Mouse (Mus musculus) bone marrow macrophage, adult 2 months (primary cell): ENCODE results near the gene Gm8374.
"Not testable (repeated sequence)": the region's sequence is repeated elsewhere in the genome, so short reads cannot be mapped to it uniquely, and the experiment has no call there.

Experiments
- CTCF ChIP-seq: IDR thresholded peaks from 2 replicates; pipeline ENCODE4 v1.5.1; 2012; ENCODE audit warnings: low read depth, mild to moderate bottlenecking, low read length, moderate library complexity
- POLR2A ChIP-seq: IDR thresholded peaks from 2 replicates; pipeline ENCODE4 v1.6.1; 2012; ENCODE audit warnings: mild to moderate bottlenecking, low read depth, low read length, borderline replicate concordance

DNA sequence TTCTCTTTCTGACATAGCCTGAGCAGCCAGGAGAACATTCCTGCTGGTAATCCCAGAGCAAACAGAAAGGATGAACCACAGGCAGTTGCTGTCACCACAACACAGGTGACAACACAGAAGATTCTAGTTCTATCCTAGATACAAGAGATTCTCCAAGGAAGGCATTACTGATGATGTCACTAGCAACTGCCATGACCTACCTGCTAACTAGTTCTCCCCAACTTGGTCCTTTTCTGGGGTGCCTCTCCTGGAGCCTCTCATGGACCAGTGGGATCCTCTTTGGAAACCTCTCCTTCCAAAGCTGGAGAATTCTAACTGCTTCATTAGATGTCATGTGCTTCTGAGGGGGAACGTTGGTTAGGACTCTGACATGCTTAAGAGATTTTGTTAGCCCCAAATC lies 32.6 kb downstream of the Gm8374 start, which contains the start of gene Gm5797:
- not testable (repeated sequence) for TF ChIP-seq CTCF, POLR2A
